Mouse (Mus musculus): Measurements from ENCODE around the gene Ufc1. TPM values are rescaled to one million over a fixed set of nuclear protein-coding genes. Genes with fewer than 3 reads are reported as not detected.
A peak's percentile ranks its signal among the peaks of the same experiment; 100 is the strongest.

Gene Ufc1
- total RNA-seq, 1 experiment = 78.8 TPM

DNA sequence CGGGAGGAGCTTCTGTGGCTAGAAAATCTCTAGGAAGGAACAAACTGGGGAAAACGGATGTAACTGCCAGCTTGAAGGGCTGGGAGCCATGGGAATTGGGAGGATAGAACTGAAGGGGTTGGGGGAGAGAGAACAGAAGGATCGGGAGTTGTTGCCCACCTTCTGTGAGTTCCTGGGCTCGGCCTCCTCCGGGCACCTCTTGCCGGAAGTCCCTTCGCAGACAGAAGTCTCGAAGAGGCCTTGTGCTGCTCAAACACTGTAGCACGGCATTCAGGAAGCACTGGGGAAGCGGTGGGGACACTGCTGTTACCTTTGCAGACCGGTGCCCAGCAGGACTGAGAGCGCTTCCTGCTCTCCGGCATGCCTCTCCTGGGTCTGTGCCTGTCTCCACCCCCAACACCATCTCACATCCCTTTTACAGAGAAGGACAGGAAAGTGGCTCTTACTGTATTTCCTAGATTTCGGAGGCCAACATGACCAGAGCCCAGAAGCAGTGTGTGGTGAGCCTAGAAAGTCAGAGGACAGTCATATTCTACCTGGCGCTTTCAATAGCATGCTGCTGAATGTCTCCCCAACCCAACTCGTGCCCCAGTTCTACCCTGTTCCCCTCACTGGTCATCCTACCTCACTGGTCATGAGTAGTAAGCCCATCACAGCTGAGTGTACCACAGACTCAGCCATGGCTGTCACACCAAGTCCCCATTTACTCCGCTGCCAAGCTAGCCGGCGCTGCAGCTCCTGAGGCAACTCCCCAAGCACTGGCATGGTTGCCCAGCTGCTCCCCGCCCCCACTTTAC lies 9.5 kb downstream of the Ufc1 start:
- in situ Hi-C loops (cut with MboI; ENCODE audit: low sequenced_read_pairs in 2 of 2, unreplicated experiment in 2 of 2) = no loop called here
- no peak for DNase-seq (ENCODE audit: low read depth, low spot score)
- Histone ChIP-seq H3K36me3 (ENCODE audit: control insufficient read depth, insufficient read depth, low read length, poor library complexity, severe bottlenecking) (peaks cover 15% of the 10 kb centered on the region; the same call in 1 of the 2 replicates), H3K4me1 (ENCODE audit: control insufficient read depth in 2 of 2, insufficient read depth in 2 of 2, low read length in 2 of 2, poor library complexity in 1 of 2) (peaks cover 0 to 17% of the 10 kb centered on the region in 2 experiments; a peak in 2 of 4 replicates), H3K9ac (ENCODE audit: insufficient read depth, low read depth, low read length, poor library complexity, severe bottlenecking) (peak overlapping the region; percentile 59; the same call in 1 of the 2 replicates), H3K4me3 (ENCODE audit: insufficient read depth in 1 of 2, low read depth in 1 of 2, low read length in 2 of 2, poor library complexity in 1 of 2, severe bottlenecking in 1 of 2) (no peak overlapping the region; a peak in 1 of 4 replicates), H3K27ac (ENCODE audit: insufficient read depth, low read depth, low read length, poor library complexity, severe bottlenecking) (no peak overlapping the region), H3K9me3 (ENCODE audit: control insufficient read depth, insufficient read depth, low read depth, low read length) (no peaks in the 10 kb centered on the region)
- TF ChIP-seq CHD2 (IDR thresholded peaks at IDR 0.05; ENCODE audit: low read depth, low read length) = no peak
- no peak for TF ChIP-seq ZNF384 (IDR thresholded peaks at IDR 0.05; ENCODE audit: low read depth, low read length)
- TF ChIP-seq ZC3H11A (IDR thresholded peaks at IDR 0.05; ENCODE audit: borderline replicate concordance, low read depth, low read length) = no peak
- no peak for TF ChIP-seq HCFC1 (IDR thresholded peaks at IDR 0.05; ENCODE audit: borderline replicate concordance, insufficient read depth, low read length)
- no peak for TF ChIP-seq MAFK (IDR thresholded peaks at IDR 0.05; ENCODE audit: insufficient read depth, low read depth, low read length)

DNA sequence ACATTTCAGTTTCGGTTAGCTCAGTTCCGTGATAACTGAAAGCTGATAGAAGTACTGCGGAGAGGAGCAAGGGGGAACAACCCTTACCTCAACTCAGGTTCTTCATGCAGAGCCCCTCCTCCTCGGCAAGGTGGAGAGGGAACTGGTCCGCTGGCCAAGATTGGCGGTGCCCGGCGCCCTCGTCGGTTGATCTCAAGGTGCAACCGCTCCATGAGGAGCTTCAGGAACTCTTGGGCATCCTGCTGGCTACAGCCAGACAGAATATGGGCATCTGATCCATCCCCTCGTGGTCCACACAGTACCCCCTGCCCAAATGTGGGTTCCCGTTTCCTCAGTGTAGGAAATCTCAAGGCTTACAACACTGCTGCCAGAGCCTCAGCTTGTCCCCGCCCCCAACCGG lies 10.3 kb downstream of the Ufc1 start:
- Histone ChIP-seq H3K27ac (ENCODE audit: insufficient read depth, low read depth, low read length, poor library complexity, severe bottlenecking) (no peak overlapping the region), H3K4me1 (ENCODE audit: control insufficient read depth in 2 of 2, insufficient read depth in 2 of 2, low read length in 2 of 2, poor library complexity in 1 of 2) (peaks cover 0 to 22% of the 10 kb centered on the region in 2 experiments; a peak in 2 of 4 replicates), H3K4me3 (ENCODE audit: insufficient read depth in 1 of 2, low read depth in 1 of 2, low read length in 2 of 2, poor library complexity in 1 of 2, severe bottlenecking in 1 of 2) (peak overlapping the region in 1 of 2 experiments; percentile 20; a peak in 1 of 4 replicates), H3K9me3 (ENCODE audit: control insufficient read depth, insufficient read depth, low read depth, low read length) (no peaks in the 10 kb centered on the region), H3K9ac (ENCODE audit: insufficient read depth, low read depth, low read length, poor library complexity, severe bottlenecking) (peak overlapping the region; percentile 59; the same call in 1 of the 2 replicates), H3K36me3 (ENCODE audit: control insufficient read depth, insufficient read depth, low read length, poor library complexity, severe bottlenecking) (peaks cover 15% of the 10 kb centered on the region; the same call in 1 of the 2 replicates)
- TF ChIP-seq ZC3H11A (IDR thresholded peaks at IDR 0.05; ENCODE audit: borderline replicate concordance, low read depth, low read length) (no peak), ZNF384 (IDR thresholded peaks at IDR 0.05; ENCODE audit: low read depth, low read length) (no peak), HCFC1 (IDR thresholded peaks at IDR 0.05; ENCODE audit: borderline replicate concordance, insufficient read depth, low read length) (no peak), CHD2 (IDR thresholded peaks at IDR 0.05; ENCODE audit: low read depth, low read length) (no peak), MAFK (IDR thresholded peaks at IDR 0.05; ENCODE audit: insufficient read depth, low read depth, low read length) (no peak)
- in situ Hi-C loops (cut with MboI; ENCODE audit: low sequenced_read_pairs in 2 of 2, unreplicated experiment in 2 of 2) = no loop called here
- DNase-seq (ENCODE audit: low read depth, low spot score) = no peak

DNA sequence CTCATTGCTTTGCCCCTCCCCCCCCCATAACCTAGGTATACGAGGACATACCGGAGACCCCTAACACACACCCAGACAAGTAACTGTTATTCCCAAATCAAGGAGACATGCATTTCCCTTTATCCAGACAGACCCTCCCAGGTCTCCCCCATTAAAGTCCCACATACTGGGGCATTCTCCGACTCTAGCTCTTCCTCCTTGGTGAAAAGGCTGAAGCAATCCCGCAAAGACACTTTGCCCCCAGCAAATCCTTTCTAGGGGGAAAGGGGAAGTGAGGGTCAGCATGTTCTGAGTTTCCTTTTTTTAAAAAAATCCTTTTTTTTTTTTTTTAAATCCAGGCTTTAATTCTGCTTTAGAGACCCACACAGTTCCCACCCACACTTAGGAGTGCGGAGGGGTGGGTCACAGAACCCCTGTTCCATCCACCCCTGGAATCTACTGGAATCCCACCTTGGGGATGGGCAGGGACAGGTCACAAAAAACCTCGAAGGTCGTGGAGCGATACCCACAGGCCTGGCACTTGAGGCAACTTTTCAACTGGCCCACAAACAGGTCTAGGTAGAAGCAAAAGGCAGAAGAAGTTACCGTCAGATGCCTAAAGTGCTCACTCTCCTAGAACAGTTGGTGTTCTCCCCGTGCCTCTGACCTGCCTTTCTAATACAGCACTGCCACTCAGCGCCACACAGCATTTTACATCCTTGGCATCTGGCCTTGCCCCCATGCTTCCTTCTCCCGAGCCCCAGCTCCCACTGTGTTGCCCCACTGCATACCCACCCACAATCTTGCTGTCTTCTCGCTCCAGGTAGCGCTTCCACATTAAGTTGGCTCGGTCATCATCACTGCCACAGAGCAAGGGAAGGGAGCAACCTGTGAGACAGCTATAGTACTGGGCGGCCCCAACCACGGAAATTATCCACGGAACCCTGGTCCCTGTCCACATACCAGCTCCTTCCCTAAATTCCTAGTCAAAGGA lies 11.3 kb downstream of the Ufc1 start:
- TF ChIP-seq CHD2 (IDR thresholded peaks at IDR 0.05; ENCODE audit: low read depth, low read length) (no peak), ZNF384 (IDR thresholded peaks at IDR 0.05; ENCODE audit: low read depth, low read length) (no peak), HCFC1 (IDR thresholded peaks at IDR 0.05; ENCODE audit: borderline replicate concordance, insufficient read depth, low read length) (no peak), MAFK (IDR thresholded peaks at IDR 0.05; ENCODE audit: insufficient read depth, low read depth, low read length) (no peak), ZC3H11A (IDR thresholded peaks at IDR 0.05; ENCODE audit: borderline replicate concordance, low read depth, low read length) (no peak)
- H3K4me1 ChIP-seq (ENCODE audit: control insufficient read depth in 2 of 2, insufficient read depth in 2 of 2, low read length in 2 of 2, poor library complexity in 1 of 2) = peaks cover 0 to 22% of the 10 kb centered on the region in 2 experiments; a peak in 1 of 4 replicates
- no peaks in the 10 kb centered on the region for H3K9me3 ChIP-seq (ENCODE audit: control insufficient read depth, insufficient read depth, low read depth, low read length)
- H3K36me3 ChIP-seq (ENCODE audit: control insufficient read depth, insufficient read depth, low read length, poor library complexity, severe bottlenecking) = peaks cover 15% of the 10 kb centered on the region; the same call in 1 of the 2 replicates
- H3K9ac ChIP-seq (ENCODE audit: insufficient read depth, low read depth, low read length, poor library complexity, severe bottlenecking) = no peak overlapping the region
- H3K4me3 ChIP-seq (ENCODE audit: insufficient read depth in 1 of 2, low read depth in 1 of 2, low read length in 2 of 2, poor library complexity in 1 of 2, severe bottlenecking in 1 of 2) = no peak overlapping the region
- in situ Hi-C loops (cut with MboI; ENCODE audit: low sequenced_read_pairs in 2 of 2, unreplicated experiment in 2 of 2) = no loop called here
- no peak for DNase-seq (ENCODE audit: low read depth, low spot score)
- H3K27ac ChIP-seq (ENCODE audit: insufficient read depth, low read depth, low read length, poor library complexity, severe bottlenecking) = no peak overlapping the region

DNA sequence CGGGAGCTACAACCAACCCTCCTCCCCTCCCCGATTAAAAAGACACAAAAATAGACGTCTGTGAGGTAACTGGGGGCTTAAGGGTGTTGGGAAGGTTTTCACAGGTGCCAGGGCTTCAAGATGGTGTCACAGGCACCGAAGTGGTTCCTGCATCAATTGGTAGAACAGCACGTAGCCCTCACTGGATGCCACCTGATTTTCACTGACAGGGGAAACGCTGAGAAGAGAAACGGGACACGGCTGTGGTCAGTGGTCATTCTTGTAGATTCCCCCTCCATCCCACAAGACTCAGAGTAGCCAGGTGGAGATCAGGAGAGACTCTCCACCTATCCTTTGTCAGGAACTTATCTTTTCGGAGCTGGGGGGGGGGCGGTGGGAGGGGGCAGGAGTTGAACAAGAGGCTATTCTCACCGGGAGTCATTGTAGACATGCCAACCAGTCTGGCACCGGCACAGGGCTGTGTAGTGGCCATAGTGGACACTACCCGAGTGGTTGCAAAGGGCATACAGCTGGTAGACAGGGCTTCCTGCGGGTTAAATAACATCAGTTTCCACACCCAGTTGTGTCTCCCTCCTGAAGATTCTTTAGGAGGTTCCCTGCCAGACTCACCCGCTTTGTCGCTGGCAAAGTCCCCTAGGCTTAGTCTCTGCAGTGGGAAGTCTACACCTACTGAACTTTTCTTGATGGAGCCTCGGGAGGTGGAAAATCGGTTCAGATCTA lies 12.6 kb downstream of the Ufc1 start:
- TF ChIP-seq ZNF384 (IDR thresholded peaks at IDR 0.05; ENCODE audit: low read depth, low read length) (no peak), ZC3H11A (IDR thresholded peaks at IDR 0.05; ENCODE audit: borderline replicate concordance, low read depth, low read length) (no peak), CHD2 (IDR thresholded peaks at IDR 0.05; ENCODE audit: low read depth, low read length) (no peak), HCFC1 (IDR thresholded peaks at IDR 0.05; ENCODE audit: borderline replicate concordance, insufficient read depth, low read length) (no peak), MAFK (IDR thresholded peaks at IDR 0.05; ENCODE audit: insufficient read depth, low read depth, low read length) (no peak)
- DNase-seq (ENCODE audit: low read depth, low spot score) = no peak
- Histone ChIP-seq H3K4me3 (ENCODE audit: insufficient read depth in 1 of 2, low read depth in 1 of 2, low read length in 2 of 2, poor library complexity in 1 of 2, severe bottlenecking in 1 of 2) (peak overlapping the region in 1 of 2 experiments; percentile 83; a peak in 1 of 4 replicates), H3K9ac (ENCODE audit: insufficient read depth, low read depth, low read length, poor library complexity, severe bottlenecking) (no peak overlapping the region), H3K9me3 (ENCODE audit: control insufficient read depth, insufficient read depth, low read depth, low read length) (no peaks in the 10 kb centered on the region), H3K4me1 (ENCODE audit: control insufficient read depth in 2 of 2, insufficient read depth in 2 of 2, low read length in 2 of 2, poor library complexity in 1 of 2) (peaks cover 0 to 22% of the 10 kb centered on the region in 2 experiments; a peak in 1 of 4 replicates), H3K27ac (ENCODE audit: insufficient read depth, low read depth, low read length, poor library complexity, severe bottlenecking) (no peak overlapping the region), H3K36me3 (ENCODE audit: control insufficient read depth, insufficient read depth, low read length, poor library complexity, severe bottlenecking) (peaks cover 23% of the 10 kb centered on the region; the same call in 1 of the 2 replicates)
- in situ Hi-C loops (cut with MboI; ENCODE audit: low sequenced_read_pairs in 2 of 2, unreplicated experiment in 2 of 2) = no loop called here

All from ES-E14 (cell line).